Mouse (Mus musculus): Measurements from ENCODE around the gene Agk.

The Agk gene

GRCm38 (mm10) chr6:40411085-40411484 is 86.1 kb downstream of the Agk start:
- no peak for DNase-seq (ENCODE audit: low spot score in 2 of 2)

- DNase-seq (ENCODE audit: low spot score in 2 of 2), result no peak
Observed at GRCm38 (mm10) chr6:40413046-40413445, 88.1 kb downstream of the Agk start.

- no peak for DNase-seq (ENCODE audit: low spot score in 2 of 2)
Observed at GRCm38 (mm10) chr6:40413565-40413964, 88.6 kb downstream of the Agk start.

DNA sequence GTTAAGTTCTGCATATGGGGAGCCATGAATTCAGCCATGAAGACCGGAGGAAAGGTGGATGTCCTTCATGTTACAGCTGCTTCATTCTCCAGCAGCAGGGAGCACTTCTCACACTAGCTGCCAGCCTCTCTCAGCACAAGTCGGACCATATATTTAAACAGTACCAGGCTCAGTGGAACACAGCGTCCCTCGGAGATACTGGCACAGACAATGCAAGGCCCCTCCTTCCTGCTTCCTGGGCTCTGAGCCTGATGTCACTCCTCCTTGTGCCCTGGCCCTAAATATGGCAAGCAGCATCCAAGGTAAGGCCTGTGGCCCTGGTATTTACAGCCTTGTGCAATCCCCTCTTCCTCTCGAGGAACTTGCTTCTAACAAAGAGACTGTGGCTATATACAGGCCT is 90.8 kb downstream of the Agk start:
- no peak for DNase-seq (ENCODE audit: low spot score in 2 of 2)

GRCm38 (mm10) chr6:40418386-40418785 is 93.4 kb downstream of the Agk start:
- DNase-seq (ENCODE audit: low spot score in 2 of 2), result no peak

DNA sequence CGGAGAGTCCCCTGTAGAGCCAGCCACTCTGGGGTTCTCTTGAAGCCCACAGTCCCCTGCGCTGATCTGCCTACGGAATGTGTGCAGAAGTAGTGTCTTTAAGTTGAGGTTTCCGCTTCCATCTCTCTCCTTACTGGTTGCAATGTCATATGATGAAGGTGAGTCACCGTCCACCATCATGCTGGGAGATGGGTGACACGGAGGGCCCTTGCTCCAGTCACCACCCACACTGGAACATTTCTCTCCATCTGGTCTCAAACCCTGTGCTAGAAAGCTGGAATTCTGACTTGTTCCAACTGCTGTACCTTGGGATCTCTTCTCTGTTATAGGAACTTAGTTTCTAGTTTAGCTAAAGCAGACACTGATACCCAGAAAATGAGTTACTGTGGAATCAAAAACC is 96.1 kb downstream of the Agk start:
- DNase-seq (ENCODE audit: low spot score in 2 of 2), result no peak

GRCm38 (mm10) chr6:40423013-40423412 is 98.0 kb downstream of the Agk start:
- DNase-seq (ENCODE audit: low spot score in 2 of 2), result no peak

GRCm38 (mm10) chr6:40423774-40424173 is 98.8 kb downstream of the Agk start:
- peak in 1 of 2 experiments; percentile 30 for DNase-seq (ENCODE audit: low spot score in 2 of 2)

GRCm38 (mm10) chr6:40427441-40427840 is 102.5 kb downstream of the Agk start:
- no peak for DNase-seq (ENCODE audit: low spot score in 2 of 2)

- no peak for DNase-seq (ENCODE audit: low spot score in 2 of 2)
Observed at GRCm38 (mm10) chr6:40428696-40429095, 103.7 kb downstream of the Agk start.

GRCm38 (mm10) chr6:40429521-40429931 is 104.6 kb downstream of the Agk start:
- DNase-seq (ENCODE audit: low spot score in 2 of 2), result no peak

GRCm38 (mm10) chr6:40430251-40430650 is 105.3 kb downstream of the Agk start:
- DNase-seq (ENCODE audit: low spot score in 2 of 2), result no peak

DNA sequence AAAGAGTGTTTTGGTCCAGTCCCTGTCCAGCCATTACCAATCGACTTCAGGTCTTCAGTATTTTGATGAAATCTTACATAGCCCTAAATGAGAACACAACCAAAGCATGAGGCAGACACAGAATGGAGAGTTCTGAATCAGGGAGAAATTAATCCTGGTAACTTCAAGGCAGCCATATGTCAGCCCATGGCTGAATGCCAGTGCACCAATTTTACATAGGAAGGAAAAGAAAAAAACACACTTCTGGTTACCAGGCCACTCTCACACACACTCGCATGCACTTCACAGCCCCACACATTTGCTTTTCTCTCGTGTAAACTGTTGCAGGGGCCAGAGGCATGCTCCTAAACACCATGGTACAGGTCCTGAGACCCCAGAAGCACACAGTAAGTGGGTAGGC is 105.9 kb downstream of the Agk start:
- no peak for DNase-seq (ENCODE audit: low spot score in 2 of 2)

GRCm38 (mm10) chr6:40431356-40431755 is 106.4 kb downstream of the Agk start:
- no peak for DNase-seq (ENCODE audit: low spot score in 2 of 2)

GRCm38 (mm10) chr6:40431812-40432211 is 106.8 kb downstream of the Agk start:
- no peak for DNase-seq (ENCODE audit: low spot score in 2 of 2)

DNA sequence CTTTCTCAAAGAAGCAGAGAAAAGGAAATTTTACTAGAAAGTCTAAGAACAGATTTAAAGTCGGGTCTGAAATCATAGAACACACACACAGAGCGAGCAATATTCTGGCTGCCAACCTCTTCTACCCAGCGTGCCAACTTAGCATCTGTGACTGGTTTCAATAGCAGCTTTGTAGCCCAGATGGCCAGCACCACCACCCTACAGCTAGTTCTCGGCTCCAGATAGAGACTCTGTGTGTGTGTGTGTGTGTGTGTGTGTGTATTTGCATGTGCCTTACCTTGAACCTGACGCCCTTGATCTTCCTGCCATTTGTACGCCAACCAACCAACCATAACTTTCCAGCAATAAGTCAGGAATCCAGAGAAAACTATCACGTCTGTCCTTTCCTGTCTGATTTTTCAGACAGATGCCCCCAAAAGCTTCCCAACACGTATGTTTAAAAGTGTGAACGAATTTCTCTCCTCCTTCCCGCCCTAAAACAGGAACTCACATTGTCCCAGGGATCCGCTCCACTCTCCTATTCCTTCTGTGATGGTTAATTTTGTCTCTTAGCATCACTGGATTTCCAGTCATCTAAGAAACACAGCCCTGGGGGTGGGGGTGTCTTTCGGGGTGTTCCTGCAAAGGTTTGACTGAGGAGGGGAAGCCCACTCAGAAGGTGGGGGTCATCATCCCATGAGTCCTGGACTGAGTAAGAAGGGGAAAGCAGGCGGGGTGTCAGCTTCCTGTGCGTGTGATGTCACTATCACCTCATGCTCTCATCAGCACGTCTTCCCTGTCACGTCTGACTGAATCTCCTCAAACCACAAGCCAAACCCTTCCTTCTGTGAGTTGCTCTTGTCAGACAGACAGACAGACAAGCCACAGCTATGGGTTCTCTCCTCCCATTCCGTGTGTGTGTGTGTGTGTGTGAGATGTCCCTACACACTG is 107.6 kb downstream of the Agk start:
- DNase-seq (ENCODE audit: low spot score in 2 of 2), result no peak

GRCm38 (mm10) chr6:40434697-40435096 is 109.7 kb downstream of the Agk start:
- DNase-seq (ENCODE audit: low spot score in 2 of 2), result no peak

- DNase-seq (ENCODE audit: low spot score in 2 of 2), result no peak
Observed at GRCm38 (mm10) chr6:40435151-40436046, 110.4 kb downstream of the Agk start.

DNA sequence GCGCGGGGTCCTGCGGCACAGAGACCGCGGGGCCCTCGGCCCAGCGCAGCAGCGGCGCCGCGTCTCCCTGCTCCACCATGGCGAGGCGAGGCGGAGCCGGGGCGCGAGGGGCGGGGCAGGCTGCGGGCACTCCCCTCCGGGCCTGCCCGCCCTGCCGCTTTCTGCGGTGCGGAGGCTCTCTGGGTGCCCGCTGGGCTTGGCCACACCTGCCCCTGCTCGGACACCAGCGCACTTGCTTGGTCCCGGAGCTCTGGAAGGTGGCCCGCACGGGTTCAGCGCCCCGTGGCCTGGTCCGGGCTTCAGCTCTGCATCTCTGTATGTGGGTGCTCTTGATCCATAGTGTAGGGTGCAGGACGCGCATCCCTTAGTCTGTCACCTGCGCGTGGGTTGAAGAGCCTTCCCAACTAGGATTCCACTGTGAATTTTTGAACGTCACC is 111.1 kb downstream of the Agk start, which contains the start of gene E330009J07Rik:
TSS of gene E330009J07Rik (minus strand) at position 89 of the 437 bp plus-strand sequence.
- peak; percentile 58 to 73 for DNase-seq (ENCODE audit: low spot score in 2 of 2)

DNA sequence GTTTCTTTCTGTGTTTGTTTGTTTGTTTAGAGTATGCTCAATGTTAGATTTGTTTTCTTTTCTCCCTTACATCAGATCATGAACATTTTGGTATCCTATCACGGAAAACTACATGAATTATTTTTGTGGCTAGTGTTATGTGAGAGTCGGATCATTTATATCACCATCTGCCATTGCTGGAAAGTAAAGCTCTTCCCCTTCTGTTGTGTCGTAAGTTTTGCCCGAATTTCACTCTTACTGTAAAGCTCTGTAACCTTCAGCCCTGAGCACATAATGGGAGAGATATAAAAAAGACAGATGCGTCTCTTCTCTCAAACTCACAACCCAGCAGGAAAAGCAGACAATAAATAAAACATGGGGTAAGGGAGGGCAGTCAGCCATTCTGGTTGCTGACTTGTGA is 114.0 kb downstream of the Agk start, which contains the start of gene Wee2:
TSS of gene Wee2 (plus strand) at position 153 of the 400 bp plus-strand sequence.
- no peak for DNase-seq (ENCODE audit: low spot score in 2 of 2)

DNA sequence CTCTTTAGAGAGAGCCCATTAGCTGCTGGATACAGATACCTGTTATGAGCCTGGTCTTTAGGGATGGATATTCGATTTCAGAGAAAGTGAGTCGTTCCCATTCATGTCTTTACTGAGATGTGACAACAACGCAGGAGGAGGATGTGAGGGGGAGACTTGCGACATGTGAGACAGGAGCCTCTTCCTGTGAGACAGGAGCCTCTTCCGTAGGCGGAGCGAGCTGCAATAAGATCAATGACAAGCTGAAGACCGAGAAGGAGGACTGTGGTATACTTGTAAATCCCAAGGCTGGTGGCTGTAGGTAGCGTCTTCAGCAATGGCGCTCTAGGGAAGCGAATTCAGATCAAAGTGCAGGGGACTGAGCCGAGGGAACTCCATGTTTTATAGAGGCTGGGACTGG is 114.8 kb downstream of the Agk start:
- no peak for DNase-seq (ENCODE audit: low spot score in 2 of 2)

DNA sequence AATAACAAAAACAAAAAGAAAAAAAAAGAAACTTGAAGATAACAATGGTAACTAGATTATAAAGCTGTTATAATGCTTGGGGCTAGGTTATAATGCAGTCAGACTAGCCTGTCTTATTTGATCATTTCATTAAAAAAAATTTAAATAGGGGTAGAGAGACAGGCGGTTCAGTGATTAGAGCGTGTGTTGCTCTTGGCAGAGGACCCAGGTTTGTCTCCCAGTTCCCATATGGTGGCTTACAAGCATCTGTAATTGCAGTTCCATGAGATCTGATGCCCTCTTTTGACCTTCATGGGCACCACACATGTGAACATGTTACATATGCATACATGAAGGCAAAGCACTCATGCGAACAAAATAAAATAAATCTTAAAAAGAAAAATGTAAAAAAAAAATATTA is 116.3 kb downstream of the Agk start:
- no peak for DNase-seq (ENCODE audit: low spot score in 2 of 2)

Measured in spleen, postnatal 14 days (tissue).